Mouse (Mus musculus): ENCODE measurements at regions not wholly inside any gene's neighbourhood (a gene's known extent, or its start where the extent isn't known, plus 50 kb on each side); places are given as distances from the start of the nearest gene placed in this dataset.

GRCm38 (mm10) chr17:47146640-47147039 is 136.3 kb upstream of the Ubr2 start:
- H3K9me3 ChIP-seq (ENCODE audit: low read length) = no peaks in the 10 kb centered on the region
- H3K4me3 ChIP-seq (ENCODE audit: low read length) = no peak overlapping the region
- H3K27me3 ChIP-seq (ENCODE audit: insufficient read depth, low read length) = no peaks in the 10 kb centered on the region
- H3K27ac ChIP-seq = no peak overlapping the region
- no peak for ATAC-seq
- no peak overlapping the region for H3K4me2 ChIP-seq (ENCODE audit: low read depth, low read length)
- peak; percentile 52 for DNase-seq (ENCODE audit: low spot score)
- no peaks in the 10 kb centered on the region for H3K36me3 ChIP-seq (ENCODE audit: insufficient read depth, low read length)
- TF ChIP-seq CTCF (IDR thresholded peaks at IDR 0.05; ENCODE audit: low read depth) = peak; percentile 66
- 91% methylated on average over 4 of the region's 4 CpGs for WGBS
- no peak overlapping the region for H3K9ac ChIP-seq (replicated peaks; ENCODE audit: low read length)
- H3K4me1 ChIP-seq (ENCODE audit: insufficient read depth, low read length) = peaks cover 27% of the 10 kb centered on the region; the same call in 1 of the 2 replicates

GRCm38 (mm10) chr17:47145590-47145989 is 135.2 kb upstream of the Ubr2 start:
- no peak for DNase-seq (ENCODE audit: low spot score)
- Histone ChIP-seq H3K9me3 (ENCODE audit: low read length) (no peaks in the 10 kb centered on the region), H3K36me3 (ENCODE audit: insufficient read depth, low read length) (no peaks in the 10 kb centered on the region), H3K27ac (no peak overlapping the region), H3K4me2 (ENCODE audit: low read depth, low read length) (no peak overlapping the region), H3K4me1 (ENCODE audit: insufficient read depth, low read length) (peaks cover 20% of the 10 kb centered on the region; the same call in 1 of the 2 replicates), H3K4me3 (ENCODE audit: low read length) (no peak overlapping the region), H3K27me3 (ENCODE audit: insufficient read depth, low read length) (no peaks in the 10 kb centered on the region), H3K9ac (replicated peaks; ENCODE audit: low read length) (no peak overlapping the region)
- no peak for ATAC-seq
- no peak for TF ChIP-seq CTCF (IDR thresholded peaks at IDR 0.05; ENCODE audit: low read depth)
- 98% methylated on average over 16 of the region's 16 CpGs for WGBS

- Histone ChIP-seq H3K27ac (peak overlapping the region; percentile 32; the same call in 1 of the 2 replicates), H3K4me1 (ENCODE audit: insufficient read depth, low read length) (peaks cover 20% of the 10 kb centered on the region; the same call in 1 of the 2 replicates), H3K4me2 (ENCODE audit: low read depth, low read length) (peak overlapping the region; percentile 84), H3K9me3 (ENCODE audit: low read length) (no peaks in the 10 kb centered on the region), H3K36me3 (ENCODE audit: insufficient read depth, low read length) (no peaks in the 10 kb centered on the region), H3K9ac (replicated peaks; ENCODE audit: low read length) (no peak overlapping the region), H3K27me3 (ENCODE audit: insufficient read depth, low read length) (no peaks in the 10 kb centered on the region), H3K4me3 (ENCODE audit: low read length) (no peak overlapping the region)
- no peak for DNase-seq (ENCODE audit: low spot score)
- TF ChIP-seq CTCF (IDR thresholded peaks at IDR 0.05; ENCODE audit: low read depth) = no peak
- ATAC-seq = no peak
- 74% methylated on average over 9 of the region's 9 CpGs for WGBS
Measured at GRCm38 (mm10) chr17:47144996-47145395, 134.6 kb upstream of the Ubr2 start.

- Histone ChIP-seq H3K27me3 (ENCODE audit: insufficient read depth, low read length) (no peaks in the 10 kb centered on the region), H3K9me3 (ENCODE audit: low read length) (no peaks in the 10 kb centered on the region), H3K36me3 (ENCODE audit: insufficient read depth, low read length) (no peaks in the 10 kb centered on the region), H3K4me1 (ENCODE audit: insufficient read depth, low read length) (peaks cover 20% of the 10 kb centered on the region; the same call in 1 of the 2 replicates), H3K4me2 (ENCODE audit: low read depth, low read length) (peak overlapping the region; percentile 84), H3K4me3 (ENCODE audit: low read length) (0 out of 2 replicates have a peak overlapping the region, but pooled peaks have one; percentile 59), H3K9ac (replicated peaks; ENCODE audit: low read length) (no peak overlapping the region), H3K27ac (peak overlapping the region; percentile 32; the same call in 1 of the 2 replicates)
- no peak for TF ChIP-seq CTCF (IDR thresholded peaks at IDR 0.05; ENCODE audit: low read depth)
- no peak for ATAC-seq
- peak; percentile 48 for DNase-seq (ENCODE audit: low spot score)
- 33% methylated on average over 7 of the region's 7 CpGs for WGBS
Measured at GRCm38 (mm10) chr17:47144460-47144859, 134.1 kb upstream of the Ubr2 start.

- no peaks in the 10 kb centered on the region for H3K36me3 ChIP-seq (ENCODE audit: insufficient read depth, low read length)
- H3K9ac ChIP-seq (replicated peaks; ENCODE audit: low read length) = peak overlapping the region; percentile 37
- DNase-seq (ENCODE audit: low spot score) = no peak
- WGBS = 36% methylated on average over 7 of the region's 7 CpGs
- peaks cover 20% of the 10 kb centered on the region; the same call in 1 of the 2 replicates for H3K4me1 ChIP-seq (ENCODE audit: insufficient read depth, low read length)
- no peaks in the 10 kb centered on the region for H3K27me3 ChIP-seq (ENCODE audit: insufficient read depth, low read length)
- H3K4me2 ChIP-seq (ENCODE audit: low read depth, low read length) = peak overlapping the region; percentile 84
- TF ChIP-seq CTCF (IDR thresholded peaks at IDR 0.05; ENCODE audit: low read depth) = no peak
- ATAC-seq = no peak
- H3K4me3 ChIP-seq (ENCODE audit: low read length) = peak overlapping the region; percentile 59
- H3K9me3 ChIP-seq (ENCODE audit: low read length) = no peaks in the 10 kb centered on the region
- 0 out of 2 replicates have a peak overlapping the region, but pooled peaks have one; percentile 32 for H3K27ac ChIP-seq
Measured at GRCm38 (mm10) chr17:47143898-47144297, 133.5 kb upstream of the Ubr2 start.

- peak overlapping the region; percentile 84 for H3K4me2 ChIP-seq (ENCODE audit: low read depth, low read length)
- H3K27ac ChIP-seq = no peak overlapping the region
- ATAC-seq = no peak
- peaks cover 20% of the 10 kb centered on the region; the same call in 1 of the 2 replicates for H3K4me1 ChIP-seq (ENCODE audit: insufficient read depth, low read length)
- H3K9ac ChIP-seq (replicated peaks; ENCODE audit: low read length) = peak overlapping the region; percentile 76; the same call in 1 of the 2 replicates
- WGBS = 12% methylated on average over 7 of the region's 7 CpGs
- no peaks in the 10 kb centered on the region for H3K27me3 ChIP-seq (ENCODE audit: insufficient read depth, low read length)
- no peak for TF ChIP-seq CTCF (IDR thresholded peaks at IDR 0.05; ENCODE audit: low read depth)
- H3K9me3 ChIP-seq (ENCODE audit: low read length) = no peaks in the 10 kb centered on the region
- no peaks in the 10 kb centered on the region for H3K36me3 ChIP-seq (ENCODE audit: insufficient read depth, low read length)
- no peak for DNase-seq (ENCODE audit: low spot score)
- peak overlapping the region; percentile 59 for H3K4me3 ChIP-seq (ENCODE audit: low read length)
Measured at GRCm38 (mm10) chr17:47142885-47143284, 132.5 kb upstream of the Ubr2 start.

- no peaks in the 10 kb centered on the region for H3K27me3 ChIP-seq (ENCODE audit: insufficient read depth, low read length)
- peak overlapping the region; percentile 48; the same call in 1 of the 2 replicates for H3K27ac ChIP-seq
- no peaks in the 10 kb centered on the region for H3K36me3 ChIP-seq (ENCODE audit: insufficient read depth, low read length)
- H3K4me3 ChIP-seq (ENCODE audit: low read length) = peak overlapping the region; percentile 59
- under 1% methylated on average over 7 of the region's 7 CpGs for WGBS
- H3K4me1 ChIP-seq (ENCODE audit: insufficient read depth, low read length) = peaks cover 20% of the 10 kb centered on the region; the same call in 1 of the 2 replicates
- H3K9me3 ChIP-seq (ENCODE audit: low read length) = no peaks in the 10 kb centered on the region
- no peak for ATAC-seq
- peak overlapping the region; percentile 76 for H3K9ac ChIP-seq (replicated peaks; ENCODE audit: low read length)
- no peak for DNase-seq (ENCODE audit: low spot score)
- peak overlapping the region; percentile 84 for H3K4me2 ChIP-seq (ENCODE audit: low read depth, low read length)
- no peak for TF ChIP-seq CTCF (IDR thresholded peaks at IDR 0.05; ENCODE audit: low read depth)
Measured at GRCm38 (mm10) chr17:47142276-47142675, 131.9 kb upstream of the Ubr2 start.

Data from hindbrain, postnatal 0 days (tissue).